Mouse (Mus musculus) MEL (cell line): ENCODE data around the gene Epha3.

Experiments used
- CTCF ChIP-seq, 3 experiments: IDR thresholded peaks in 2 of 3; conservative IDR thresholded peaks in 1 of 3; 2 replicates each; pipeline ENCODE4 v1.5.1; 2011 to 2012; ENCODE audit warnings: low read length in 3 of 3, low read depth in 2 of 3, mild to moderate bottlenecking in 2 of 3, improper control_type of control experiment in 1 of 3, inconsistent platforms in 1 of 3, mixed read lengths in 1 of 3, moderate library complexity in 1 of 3; ENCODE audit not compliant: control insufficient read depth in 1 of 3, insufficient read depth in 1 of 3, poor library complexity in 1 of 3, severe bottlenecking in 1 of 3
- NRF1 ChIP-seq: IDR thresholded peaks from 2 replicates; pipeline ENCODE4 v1.6.1; 2014; ENCODE audit warnings: low read depth, mild to moderate bottlenecking, inconsistent platforms, low read length, improper control_type of control experiment, moderate library complexity; ENCODE audit not compliant: poor library complexity, insufficient read depth, severe bottlenecking
- POLR2A ChIP-seq, 2 experiments: IDR thresholded peaks; 2 replicates each; pipeline ENCODE4 v1.6.1; 2011 to 2012; ENCODE audit warnings: low read length in 2 of 2, mild to moderate bottlenecking in 2 of 2, control low read depth in 1 of 2, improper control_type of control experiment in 1 of 2, low read depth in 1 of 2, moderate library complexity in 1 of 2; ENCODE audit not compliant: control insufficient read depth in 1 of 2, insufficient read depth in 1 of 2, poor library complexity in 1 of 2

GRCm38 (mm10) chr16:63625229-63625628 lies 238.7 kb downstream of the Epha3 start:
- TF ChIP-seq CTCF (IDR thresholded peaks at IDR 0.05 in 2 of 3, conservative IDR thresholded peaks at IDR 0.05 in 1 of 3; ENCODE audit: control insufficient read depth in 1 of 3, insufficient read depth in 1 of 3, low read depth in 2 of 3, low read length in 3 of 3, poor library complexity in 1 of 3, severe bottlenecking in 1 of 3), result no peak
- TF ChIP-seq NRF1, result no peak
- TF ChIP-seq POLR2A (IDR thresholded peaks at IDR 0.05; ENCODE audit: control insufficient read depth in 1 of 2, insufficient read depth in 1 of 2, low read depth in 1 of 2, low read length in 2 of 2, poor library complexity in 1 of 2), result no peak
